In the genomic region with DNA sequence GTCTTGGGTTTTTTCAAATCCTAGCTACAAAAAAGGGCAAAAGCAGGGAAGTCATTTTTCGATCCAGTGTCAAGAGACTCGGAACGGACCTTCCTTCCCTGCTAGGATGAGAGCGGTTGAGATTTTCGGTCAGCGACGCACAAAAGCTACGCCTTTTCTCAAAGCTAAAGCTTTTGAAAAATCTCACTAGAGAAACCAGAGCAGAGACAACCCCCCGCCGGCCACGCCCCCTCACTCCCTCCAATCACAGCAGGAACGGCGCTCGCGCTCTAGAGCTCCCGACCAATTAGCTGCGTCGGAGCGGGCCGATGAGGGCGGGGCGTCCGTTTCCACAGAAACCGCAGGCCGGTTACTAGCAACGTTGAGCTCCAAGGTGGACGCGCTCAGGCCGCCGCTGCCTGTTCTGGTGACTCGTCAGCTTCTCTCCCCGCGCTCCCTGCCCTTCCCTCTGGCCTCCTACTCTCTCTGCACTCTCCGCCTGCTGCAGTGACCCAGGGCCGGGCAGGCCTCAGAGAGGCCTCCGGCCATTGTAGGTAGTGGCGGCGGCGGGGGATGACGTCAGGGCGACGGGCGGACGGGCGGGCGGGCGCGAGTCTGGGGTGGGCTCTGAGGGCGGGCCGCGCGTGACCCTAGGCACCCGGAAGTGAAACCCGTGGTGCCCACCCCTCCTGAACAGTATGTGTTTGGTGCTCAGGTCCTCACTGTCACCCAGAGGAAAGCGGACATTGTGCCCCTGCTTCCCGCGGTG, we compare ENCODE assay signal across 8 mouse cellular contexts. TPM values are rescaled to one million over a fixed set of nuclear protein-coding genes. Genes with fewer than 3 reads are reported as not detected.
DNase-seq lines count a peak whose midpoint lies in the region; ATAC-seq and TF ChIP-seq lines count a peak whose summit lies in the region.

A gene (plus strand): TSS at position 335 of the 748 bp plus-strand sequence.

- WGBS in forebrain, embryonic 12.5 days: 1% methylated on average over 57 of the region's 57 CpGs
- under 1% methylated on average over 57 of the region's 57 CpGs for WGBS in large intestine, adult 2 months
- WGBS in liver, postnatal 0 days (ENCODE audit: insufficient replicate concordance): under 1% methylated on average over 55 of the region's 57 CpGs
- 0% methylated on average over 45 of the region's 57 CpGs for WGBS in neural tube, embryonic 14.5 days

- no peak for TF ChIP-seq EP300 in liver, postnatal 0 days (IDR thresholded peaks at IDR 0.05; ENCODE audit: low read depth)

- H3K4me3 ChIP-seq in E14TG2a.4 (replicated peaks; ENCODE audit: low read length): peak within 1 kb of the TSS; percentile 84
- H3K4me3 ChIP-seq in forebrain, embryonic 12.5 days (replicated peaks): peak within 1 kb of the TSS; percentile 73
- H3K4me3 ChIP-seq in liver, postnatal 0 days (ENCODE audit: low read depth, low read length): peak within 1 kb of the TSS; percentile 81
- H3K4me3 ChIP-seq in neural tube, embryonic 14.5 days (ENCODE audit: low read depth, low read length): peak within 1 kb of the TSS; percentile 72

- H3K27ac ChIP-seq in forebrain, embryonic 12.5 days: peak within 1 kb of the TSS; percentile 98
- peak within 1 kb of the TSS; percentile 98 for H3K27ac ChIP-seq in liver, postnatal 0 days (ENCODE audit: low read depth)
- H3K27ac ChIP-seq in neural tube, embryonic 14.5 days (ENCODE audit: low read depth, low read length): peak within 1 kb of the TSS; percentile 99

- no peak for TF ChIP-seq CTCF in E14TG2a.4 (conservative IDR thresholded peaks at IDR 0.05; ENCODE audit: low read length)
- no peak for TF ChIP-seq CTCF in liver, postnatal 0 days (IDR thresholded peaks at IDR 0.05; ENCODE audit: low read depth)

- intact Hi-C loops in heart, postnatal 10 days (cut with DNase I): no loop called here

- DNase-seq in c-Kit-positive CD71-positive TER-119-positive erythroid progenitor cells, embryonic 14.5 days (ENCODE audit: low spot score): peak; percentile 95
- peak; percentile 98 for DNase-seq in heart, postnatal 10 days
- DNase-seq in large intestine, adult 2 months (ENCODE audit: low read depth, low spot score): peak; percentile 79
- peak; percentile 98 for DNase-seq in liver, postnatal 0 days
- peak; percentile 100 for DNase-seq in testis, postnatal 10 days (ENCODE audit: low spot score)

- H3K9me3 ChIP-seq in E14TG2a.4 (ENCODE audit: low read length): peaks cover 35% of the 10 kb centered on the region
- H3K9me3 ChIP-seq in forebrain, embryonic 12.5 days: no peaks in the 10 kb centered on the region
- H3K9me3 ChIP-seq in liver, postnatal 0 days (ENCODE audit: low read length): no peaks in the 10 kb centered on the region
- H3K9me3 ChIP-seq in neural tube, embryonic 14.5 days (ENCODE audit: control insufficient read depth, low read length): no peaks in the 10 kb centered on the region

- peak within 1 kb of the TSS; percentile 69 for H3K4me2 ChIP-seq in forebrain, embryonic 12.5 days
- peak within 1 kb of the TSS; percentile 87 for H3K4me2 ChIP-seq in liver, postnatal 0 days (ENCODE audit: low read depth, low read length)
- peak within 1 kb of the TSS; percentile 77 for H3K4me2 ChIP-seq in neural tube, embryonic 14.5 days (ENCODE audit: low read depth, low read length)

- H3K36me3 ChIP-seq in E14TG2a.4 (ENCODE audit: insufficient read depth, low read length): no peaks in the 10 kb centered on the region
- no peaks in the 10 kb centered on the region for H3K36me3 ChIP-seq in forebrain, embryonic 12.5 days (replicated peaks)
- no peaks in the 10 kb centered on the region for H3K36me3 ChIP-seq in liver, postnatal 0 days (replicated peaks; ENCODE audit: insufficient read depth, low read length)
- no peaks in the 10 kb centered on the region for H3K36me3 ChIP-seq in neural tube, embryonic 14.5 days (ENCODE audit: control insufficient read depth, insufficient read depth, low read length)

- peak within 1 kb of the TSS; percentile 86 for H3K9ac ChIP-seq in forebrain, embryonic 12.5 days
- H3K9ac ChIP-seq in liver, postnatal 0 days (replicated peaks): peak within 1 kb of the TSS; percentile 78
- H3K9ac ChIP-seq in neural tube, embryonic 14.5 days (replicated peaks; ENCODE audit: low read depth, low read length): peak within 1 kb of the TSS; percentile 90

- peak; percentile 99 for ATAC-seq in forebrain, embryonic 12.5 days (ENCODE audit: low FRiP score)
- ATAC-seq in liver, postnatal 0 days: peak; percentile 98
- peak; percentile 99 for ATAC-seq in neural tube, embryonic 14.5 days (ENCODE audit: low read depth)

- peaks cover 11% of the 10 kb centered on the region for H3K4me1 ChIP-seq in E14TG2a.4 (replicated peaks; ENCODE audit: low read depth, low read length)
- H3K4me1 ChIP-seq in forebrain, embryonic 12.5 days: peaks cover 16% of the 10 kb centered on the region
- H3K4me1 ChIP-seq in liver, postnatal 0 days (ENCODE audit: insufficient read depth): peaks cover 17% of the 10 kb centered on the region
- H3K4me1 ChIP-seq in neural tube, embryonic 14.5 days (ENCODE audit: control insufficient read depth, insufficient read depth, low read length): peaks cover 11% of the 10 kb centered on the region; the same call in 1 of the 2 replicates

- no peaks in the 10 kb centered on the region for H3K27me3 ChIP-seq in E14TG2a.4 (ENCODE audit: insufficient read depth, low read length)
- H3K27me3 ChIP-seq in forebrain, embryonic 12.5 days: no peaks in the 10 kb centered on the region
- no peaks in the 10 kb centered on the region for H3K27me3 ChIP-seq in liver, postnatal 0 days (ENCODE audit: insufficient read depth, low read length)
- no peaks in the 10 kb centered on the region for H3K27me3 ChIP-seq in neural tube, embryonic 14.5 days (ENCODE audit: control insufficient read depth, insufficient read depth, low read length)

RNA-seq across cellular contexts. Expression of the gene that starts here (rescaled TPM):
- 31.3 and 31.7 TPM in 2 replicates for polyA plus RNA-seq in forebrain, embryonic 12.5 days (2016; fragmentation: Nextera tagmentation; extraction: Ambion mirVana)
- total RNA-seq in heart, postnatal 10 days (2021): 10 to 100 TPM; 15.2 to 16.7 TPM
- 1.5 and 2.3 TPM in 2 replicates for polyA plus RNA-seq in large intestine, adult 2 months (2012; rRNA removed)
- 5.4 and 5.6 TPM in 2 replicates for polyA plus RNA-seq in liver, postnatal 0 days (2015; fragmentation: Nextera tagmentation; extraction: Ambion mirVana)
- 13.6 and 14.5 TPM in 2 replicates for polyA plus RNA-seq in neural tube, embryonic 14.5 days (2014; fragmentation: Nextera tagmentation; extraction: Ambion mirVana)

Comparison
In these comparisons a context has a peak if more than half of its experiments do, and no peak if none do; other contexts are left out.
1. Peak in every context shown above with its lines: DNase-seq, ATAC-seq, H3K4me3 ChIP-seq and H3K27ac ChIP-seq.